Mouse (Mus musculus): Measurements from ENCODE around the gene Zfp677.
"Not testable (repeated sequence)": the region's sequence is repeated elsewhere in the genome, so short reads cannot be mapped to it uniquely, and the experiment has no call there.

Gene Zfp677

DNA sequence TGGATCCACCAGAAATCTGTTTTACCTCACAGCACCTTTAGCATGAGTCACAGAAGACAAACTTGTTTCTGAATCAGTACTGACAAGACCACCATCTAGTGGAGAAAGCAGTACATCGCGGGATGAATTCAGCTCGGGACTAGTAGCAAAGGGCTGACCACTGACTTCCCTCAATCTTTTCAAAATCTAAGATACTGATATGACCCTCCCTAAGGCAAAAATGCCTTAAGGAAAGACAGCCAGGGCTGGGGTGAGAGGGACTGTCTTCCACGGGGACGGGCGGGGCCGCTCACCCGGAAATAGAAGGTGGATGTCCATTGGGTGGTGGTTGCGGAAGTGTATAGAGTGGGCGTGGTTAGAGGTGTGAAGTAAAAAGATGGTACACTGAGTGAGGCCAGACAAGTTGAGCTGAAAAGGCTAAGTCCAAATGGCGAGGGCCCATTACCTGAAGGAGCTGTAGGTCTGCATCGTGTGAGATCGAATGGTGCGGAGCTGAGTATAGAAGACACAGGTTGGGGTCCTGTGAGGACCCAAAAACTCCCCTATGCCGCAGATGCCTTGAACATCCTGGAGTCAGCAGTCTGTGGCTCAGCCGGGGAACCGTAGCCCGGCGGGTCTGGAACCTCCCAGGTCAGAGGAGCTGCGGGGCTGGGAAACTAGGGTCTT, at the start of gene Zfp677:
TSS of gene Zfp677 (plus strand) at position 358 of the 666 bp plus-strand sequence.
- DNase-seq (ENCODE audit: low read depth, low spot score) = peak; percentile 40

- DNase-seq (ENCODE audit: low read depth, low spot score) = not testable (repeated sequence)
These were observed 15.5 kb upstream of the Zfp677 start for GRCm38 (mm10) chr17:21368018-21368417.

DNA sequence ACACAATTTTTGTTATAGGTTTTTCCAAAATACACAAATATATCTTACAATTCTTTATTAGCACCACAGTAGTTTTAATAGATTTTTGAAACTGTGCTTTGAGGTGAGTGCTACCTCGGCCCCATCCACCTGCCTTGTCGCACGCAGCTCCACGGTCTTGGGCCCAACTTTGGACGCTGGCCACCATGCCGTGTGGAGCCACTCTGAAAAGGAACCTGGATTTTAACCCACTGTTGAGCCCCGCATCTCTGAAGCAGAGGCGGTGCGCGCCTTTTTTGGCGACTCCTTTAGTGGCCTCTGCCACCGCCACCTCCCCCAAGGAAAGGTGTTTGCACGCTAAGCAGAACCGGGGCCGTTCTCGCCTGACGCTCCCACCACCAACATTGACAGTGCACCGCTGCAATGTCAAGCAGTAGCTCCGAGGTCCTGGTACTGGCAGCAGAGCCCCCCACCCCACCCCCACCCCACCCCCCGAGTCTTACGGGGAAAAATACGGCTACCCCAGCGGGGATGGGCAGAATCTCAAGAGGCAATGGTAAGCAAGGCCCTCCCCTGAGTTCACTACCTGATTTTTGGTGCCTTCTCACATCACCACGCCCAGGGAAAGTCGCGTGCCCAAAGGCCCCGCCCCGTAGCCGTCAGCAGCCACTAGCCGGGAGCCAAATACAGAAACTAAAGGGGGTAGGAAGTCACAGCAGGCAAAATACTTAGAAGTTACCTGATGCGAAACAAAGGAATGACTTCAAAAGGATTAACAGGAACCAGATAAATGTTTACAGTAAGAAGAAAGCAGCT, 13.4 kb upstream of the Zfp677 start:
- DNase-seq (ENCODE audit: low read depth, low spot score) = no peak

- DNase-seq (ENCODE audit: low read depth, low spot score) = no peak
These were observed 8.2 kb upstream of the Zfp677 start for GRCm38 (mm10) chr17:21375311-21375710.

DNA sequence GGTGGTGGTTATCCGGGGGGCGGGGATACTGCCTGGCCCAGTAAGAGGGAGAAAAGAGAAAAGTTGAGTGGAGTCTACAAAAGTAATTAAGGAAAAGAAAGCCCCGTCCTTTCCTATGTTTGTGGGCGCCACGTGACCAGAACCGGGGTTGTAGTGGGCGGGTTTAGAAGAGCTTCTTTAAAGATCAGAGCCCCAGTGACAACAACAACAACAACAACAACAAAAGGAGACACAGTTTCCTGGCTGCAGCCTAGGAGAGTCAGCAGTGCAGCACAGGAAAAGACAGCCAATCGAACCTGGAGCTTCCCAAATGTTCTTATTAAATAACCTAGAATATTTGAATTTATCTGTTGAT, 486 bp downstream of the Zfp677 start:
- no peak for DNase-seq (ENCODE audit: low read depth, low spot score)

DNA sequence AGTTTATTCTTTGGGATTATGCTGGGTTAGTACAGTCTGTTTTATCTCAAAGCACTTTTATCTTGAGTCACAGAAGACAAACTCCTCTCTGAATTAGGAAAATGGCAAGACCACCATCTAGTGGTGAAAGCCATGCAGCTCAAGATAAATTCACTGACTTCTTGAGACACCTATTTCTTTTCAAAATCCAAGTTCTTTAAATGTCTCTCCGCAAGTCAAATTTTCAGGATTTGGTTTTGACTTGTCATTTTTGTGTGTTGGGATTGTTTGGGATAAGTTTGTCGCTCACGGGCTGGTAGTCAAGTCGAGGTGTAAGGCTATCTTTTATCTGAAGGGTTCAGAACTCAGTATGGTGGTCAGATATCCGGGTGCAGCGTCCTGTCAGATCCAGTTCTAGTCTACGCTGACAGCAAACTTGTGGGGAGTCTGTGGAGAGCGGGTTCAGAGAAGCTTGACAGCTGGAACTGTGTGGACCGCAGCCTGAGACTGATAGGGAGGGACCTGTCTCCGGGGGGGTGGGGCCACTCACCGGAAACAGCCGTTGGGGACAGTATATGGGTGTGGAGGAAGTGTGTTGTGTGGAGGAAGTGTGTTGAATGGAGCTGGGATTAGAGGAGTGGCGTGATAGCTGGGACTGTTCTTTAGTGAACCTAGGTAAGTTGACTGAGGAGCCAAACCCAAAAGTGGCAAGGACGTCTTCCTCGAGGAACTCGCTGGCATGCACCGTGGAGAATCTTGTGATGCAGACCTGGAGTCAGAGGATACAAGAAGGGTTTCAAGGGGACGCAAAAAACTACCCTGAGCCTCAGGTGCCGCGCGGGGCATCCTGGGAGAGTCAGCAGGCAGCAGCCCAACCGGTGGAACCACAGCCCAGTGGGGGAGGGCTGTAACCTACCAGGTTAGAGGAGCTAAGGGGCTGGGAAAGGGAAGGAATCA, 39.4 kb downstream of the Zfp677 start, which contains the start of gene Zfp54:
TSS of gene Zfp54 (plus strand) at position 564 of the 936 bp plus-strand sequence.
- DNase-seq (ENCODE audit: low read depth, low spot score) = peak; percentile 40

GRCm38 (mm10) chr17:21438806-21439400, 55.4 kb downstream of the Zfp677 start:
- not testable (repeated sequence) for DNase-seq (ENCODE audit: low read depth, low spot score)
